Mouse (Mus musculus) spleen, postnatal 10 days (tissue): Measurements from ENCODE around the gene Asphd1.
A peak's percentile ranks its signal among the peaks of the same experiment; 100 is the strongest.

Source experiments
- DNase-seq, 2 experiments: peaks; one replicate each; pipeline ENCODE4 v3.0.0; 2021 to 2022; ENCODE audit warnings: low spot score in 2 of 2

Gene Asphd1

DNA sequence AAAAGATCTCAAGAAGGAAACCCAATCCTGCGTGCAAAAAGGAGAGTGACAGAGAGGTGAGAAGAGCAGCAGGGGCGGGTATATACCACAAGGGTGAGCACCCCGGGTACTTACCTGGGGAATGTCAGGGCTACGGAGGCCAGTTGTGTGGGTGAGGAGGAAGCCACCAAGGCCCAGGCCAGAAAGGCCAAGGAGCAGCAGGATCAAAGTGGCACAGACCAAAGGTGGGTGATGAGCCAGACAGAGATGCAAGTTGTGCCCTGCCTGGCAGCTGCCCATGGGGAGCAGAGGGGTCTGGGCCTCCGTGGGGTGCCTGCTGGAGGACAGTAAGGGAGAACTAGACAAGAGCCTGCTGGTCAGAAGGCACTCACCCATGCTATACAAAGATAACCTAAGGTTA is 52.5 kb downstream of the Asphd1 start:
- DNase-seq, result peak; percentile 19 to 28
